Mouse (Mus musculus) lung, embryonic 16.5 days (tissue): ENCODE results near the gene Pgbd5. TPM values are rescaled to one million over a fixed set of nuclear protein-coding genes. Genes with fewer than 3 reads are reported as not detected.

ENCODE experiments used
- ATAC-seq: fragments of 200-750 bp; cut with Nextera tagmentation; 2 replicates; pipeline ENCODE4 v1.8.0; 2017; ENCODE audit warnings: low read depth, mild to moderate bottlenecking, moderate library complexity
- H3K27ac ChIP-seq: fragments of 300-500 bp; sonication (generic); 2 replicates; pipeline ENCODE4 v1.5.1; 2014; ENCODE audit warnings: mild to moderate bottlenecking, control low read depth, low read length
- H3K27me3 ChIP-seq: fragments of 300-500 bp; sonication (generic); 2 replicates; pipeline ENCODE4 v1.6.1; 2014; ENCODE audit warnings: low read depth, low read length, mixed read lengths; ENCODE audit not compliant: control insufficient read depth, insufficient read depth
- H3K36me3 ChIP-seq: fragments of 300-500 bp; sonication (generic); 2 replicates; pipeline ENCODE4 v1.6.1; 2014; ENCODE audit warnings: low read length; ENCODE audit not compliant: control insufficient read depth, insufficient read depth
- H3K4me1 ChIP-seq: fragments of 300-500 bp; sonication (generic); replicated peaks from 2 replicates; pipeline ENCODE4 v1.6.1; 2014; ENCODE audit warnings: low read length, mixed read lengths; ENCODE audit not compliant: control insufficient read depth, insufficient read depth
- H3K4me2 ChIP-seq: fragments of 300-500 bp; sonication (generic); 2 replicates; pipeline ENCODE4 v1.6.1; 2014; ENCODE audit warnings: low read depth, low read length, control low read depth
- H3K4me3 ChIP-seq: fragments of 300-500 bp; sonication (generic); 2 replicates; pipeline ENCODE4 v1.5.1; 2014; ENCODE audit warnings: mild to moderate bottlenecking, low read length, control low read depth
- H3K9ac ChIP-seq: fragments of 300-500 bp; sonication (generic); 2 replicates; pipeline ENCODE4 v1.6.1; 2014; ENCODE audit warnings: low read length, control low read depth
- H3K9me3 ChIP-seq: fragments of 300-500 bp; sonication (generic); 2 replicates; pipeline ENCODE4 v1.6.1; 2016; ENCODE audit warnings: low read length; ENCODE audit not compliant: control insufficient read depth
- WGBS: fragments of 180-500 bp; shearing (Covaris S2); extraction: QIAGEN DNeasy Blood & Tissue Kit; methylation state at CpG from one replicate; pipeline ENCODE4 v1.1.7; 2014; 5-methylcytosine and 5-hydroxymethylcytosine counted together
- polyA plus RNA-seq: library from polyadenylated mRNA; unstranded; fragments of >200 nt; fragmentation: Nextera tagmentation; extraction: Ambion mirVana; gene quantifications from 2 replicates; pipeline ENCODE4 v1.2.1, GENCODE M21; 2015

The Pgbd5 gene
- polyA plus RNA-seq, 1 experiment from 2014 or later = 1.9 TPM

DNA sequence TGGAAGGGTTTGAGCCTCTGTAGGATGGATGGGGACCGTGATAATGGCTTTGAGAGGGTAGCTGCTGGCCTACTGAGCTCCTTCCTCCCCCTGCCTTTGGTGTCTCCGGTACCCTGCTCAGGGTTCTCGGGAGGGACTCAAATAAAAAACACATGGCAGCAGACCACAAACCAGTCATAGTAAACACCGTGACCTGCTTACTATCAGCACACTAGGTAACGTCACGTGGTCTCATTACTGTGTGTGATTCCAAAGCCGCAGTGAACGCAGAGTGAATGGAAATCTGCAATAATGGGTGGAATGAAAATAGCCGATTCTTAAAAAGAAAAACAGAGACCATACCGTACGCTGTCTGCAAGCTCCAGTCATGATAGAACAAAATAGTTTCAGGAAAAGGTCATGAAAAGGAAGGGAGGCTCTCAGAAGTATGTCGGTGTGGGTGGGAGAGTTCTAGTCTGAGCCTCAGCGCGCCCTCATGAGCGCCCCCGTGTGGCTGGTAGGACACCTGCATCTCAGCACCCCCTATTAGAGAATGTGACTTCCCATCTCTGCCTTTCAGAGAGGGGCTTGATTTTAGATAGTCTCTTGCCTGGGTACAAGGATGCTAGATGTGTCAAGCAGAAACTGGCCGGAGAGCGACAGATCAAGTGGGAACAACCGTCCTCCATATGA is 92.5 kb downstream of the Pgbd5 start:
- H3K27ac ChIP-seq = no peak overlapping the region
- no peak overlapping the region for H3K4me2 ChIP-seq
- H3K4me3 ChIP-seq = no peak overlapping the region
- peaks cover 10% of the 10 kb centered on the region for H3K36me3 ChIP-seq
- WGBS = 41% methylated on average over 19 of the region's 19 CpGs
- ATAC-seq = peak; percentile 47; the same call in 1 of the 2 replicates
- no peak overlapping the region for H3K9ac ChIP-seq
- no peaks in the 10 kb centered on the region for H3K9me3 ChIP-seq
- H3K27me3 ChIP-seq = no peaks in the 10 kb centered on the region
- no peaks in the 10 kb centered on the region for H3K4me1 ChIP-seq

DNA sequence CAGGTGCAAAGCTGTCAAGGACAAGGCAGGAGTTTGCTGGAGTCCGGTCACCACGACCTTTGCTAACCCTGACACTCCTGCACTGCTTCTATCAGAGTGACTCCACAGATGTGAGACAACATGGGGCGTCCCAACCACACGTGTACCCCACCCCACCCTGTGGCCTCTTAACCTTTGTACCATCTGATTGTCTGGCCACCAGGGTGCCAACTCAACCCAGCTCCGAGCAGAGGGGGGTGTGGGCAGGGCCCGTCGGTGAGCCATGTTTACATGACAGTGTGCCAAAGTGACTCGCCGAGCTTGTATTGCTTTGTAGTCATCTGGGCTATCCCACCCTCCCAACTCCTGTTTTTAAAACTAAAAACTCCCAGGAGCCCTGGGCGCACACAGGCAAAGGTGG is 94.4 kb downstream of the Pgbd5 start:
- peaks cover 10% of the 10 kb centered on the region for H3K36me3 ChIP-seq

DNA sequence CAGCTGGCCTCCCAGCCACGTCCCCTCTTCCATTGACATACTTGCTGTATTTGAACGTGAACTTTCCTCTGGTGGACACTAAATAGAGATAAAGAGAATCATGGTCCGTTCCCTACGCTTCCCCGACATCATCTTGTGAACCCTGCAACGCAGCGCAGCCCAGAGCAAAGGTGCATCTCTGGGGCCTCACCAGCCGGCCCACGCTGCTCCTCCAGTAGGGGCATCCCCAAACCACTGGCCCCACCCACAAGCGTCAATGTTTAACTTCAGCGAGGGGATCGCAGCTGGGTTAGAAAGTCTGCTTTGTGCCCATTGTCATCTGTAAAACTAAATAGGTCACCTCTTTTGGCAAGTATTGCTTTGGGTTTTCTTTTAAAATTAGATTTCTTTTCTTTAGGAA is 95.5 kb downstream of the Pgbd5 start:
- no peak overlapping the region for H3K4me2 ChIP-seq
- H3K36me3 ChIP-seq = peaks cover 10% of the 10 kb centered on the region
- no peaks in the 10 kb centered on the region for H3K4me1 ChIP-seq
- H3K9ac ChIP-seq = no peak overlapping the region
- no peak overlapping the region for H3K4me3 ChIP-seq
- ATAC-seq = no peak
- no peaks in the 10 kb centered on the region for H3K27me3 ChIP-seq
- no peaks in the 10 kb centered on the region for H3K9me3 ChIP-seq
- 78% methylated on average over 12 of the region's 12 CpGs for WGBS
- H3K27ac ChIP-seq = no peak overlapping the region

More for the DNA sequence above, 94.4 kb downstream of the Pgbd5 start:
- WGBS = 76% methylated on average over 10 of the region's 10 CpGs
- H3K9me3 ChIP-seq = no peaks in the 10 kb centered on the region
- no peaks in the 10 kb centered on the region for H3K27me3 ChIP-seq
- no peak overlapping the region for H3K27ac ChIP-seq
- H3K4me1 ChIP-seq = no peaks in the 10 kb centered on the region
- no peak for ATAC-seq
- no peak overlapping the region for H3K4me3 ChIP-seq
- H3K4me2 ChIP-seq = no peak overlapping the region
- H3K9ac ChIP-seq = no peak overlapping the region

DNA sequence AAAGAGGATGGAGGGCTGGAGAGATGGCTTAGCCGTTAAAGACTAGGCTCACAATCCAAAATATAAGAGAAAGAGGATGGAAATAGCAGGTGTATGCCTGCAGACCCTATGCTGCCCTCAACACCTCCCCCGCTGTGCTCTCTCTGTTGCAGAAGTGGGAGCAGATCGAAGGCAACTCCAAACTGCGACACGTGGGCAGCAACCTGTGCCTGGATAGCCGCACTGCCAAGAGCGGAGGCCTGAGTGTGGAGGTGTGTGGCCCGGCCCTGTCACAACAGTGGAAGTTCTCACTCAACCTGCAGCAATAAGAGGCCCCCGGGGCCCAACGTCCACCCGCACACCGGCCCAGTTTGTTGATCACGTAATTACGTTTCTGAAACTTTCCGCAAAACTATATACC is 96.3 kb downstream of the Pgbd5 start:
- ATAC-seq = no peak
- Histone ChIP-seq H3K27ac (no peak overlapping the region), H3K4me3 (no peak overlapping the region), H3K9me3 (no peaks in the 10 kb centered on the region), H3K4me2 (no peak overlapping the region), H3K36me3 (peaks cover 15% of the 10 kb centered on the region), H3K9ac (no peak overlapping the region), H3K27me3 (no peaks in the 10 kb centered on the region), H3K4me1 (no peaks in the 10 kb centered on the region)
- whole genome bisulfite sequencing = 93% methylated on average over 15 of the region's 15 CpGs

- Histone ChIP-seq H3K27me3 (no peaks in the 10 kb centered on the region), H3K27ac (no peak overlapping the region), H3K4me1 (no peaks in the 10 kb centered on the region), H3K9ac (no peak overlapping the region), H3K4me2 (no peak overlapping the region), H3K9me3 (no peaks in the 10 kb centered on the region), H3K36me3 (peaks cover 19% of the 10 kb centered on the region), H3K4me3 (no peak overlapping the region)
- ATAC-seq = peak; percentile 47; the same call in 1 of the 2 replicates
- WGBS = 72% methylated on average over 17 of the region's 17 CpGs
Measured at GRCm38 (mm10) chr8:124340360-124341068, 98.9 kb downstream of the Pgbd5 start.

- Histone ChIP-seq H3K4me2 (no peak overlapping the region), H3K36me3 (peaks cover 16% of the 10 kb centered on the region), H3K9me3 (no peaks in the 10 kb centered on the region), H3K9ac (no peak overlapping the region), H3K27ac (no peak overlapping the region), H3K27me3 (no peaks in the 10 kb centered on the region), H3K4me1 (no peaks in the 10 kb centered on the region), H3K4me3 (no peak overlapping the region)
- ATAC-seq = no peak
- 75% methylated on average over 3 of the region's 3 CpGs for WGBS
Measured at GRCm38 (mm10) chr8:124339742-124340141, 99.7 kb downstream of the Pgbd5 start.

- ATAC-seq = no peak
- Histone ChIP-seq H3K27ac (no peak overlapping the region), H3K4me3 (no peak overlapping the region), H3K27me3 (no peaks in the 10 kb centered on the region), H3K4me1 (no peaks in the 10 kb centered on the region), H3K4me2 (no peak overlapping the region), H3K36me3 (peaks cover 15% of the 10 kb centered on the region), H3K9ac (no peak overlapping the region), H3K9me3 (no peaks in the 10 kb centered on the region)
- 91% methylated on average over 13 of the region's 13 CpGs for WGBS
Measured at GRCm38 (mm10) chr8:124336302-124336701, 103.2 kb downstream of the Pgbd5 start.

DNA sequence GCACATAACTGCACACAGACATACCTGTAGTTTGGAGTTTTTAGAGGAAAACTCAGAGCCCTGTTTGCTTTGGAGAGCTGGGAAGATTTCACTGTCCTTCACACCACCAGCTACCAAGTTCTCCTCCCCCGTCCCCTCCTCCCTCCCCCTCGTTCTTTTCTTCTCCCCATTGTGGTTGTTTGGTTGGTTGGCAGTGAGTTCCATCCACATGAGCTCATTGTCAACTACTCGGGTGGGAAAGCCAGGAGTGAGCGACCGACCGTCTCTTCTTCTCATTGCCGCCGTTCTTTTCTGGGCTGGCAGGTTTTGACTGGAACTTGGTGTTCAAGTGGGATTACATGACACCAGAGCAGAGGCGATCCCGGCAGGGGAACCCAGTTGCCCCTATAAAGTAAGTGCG is 107.8 kb downstream of the Pgbd5 start:
- H3K27ac ChIP-seq = no peak overlapping the region
- 81% methylated on average over 11 of the region's 11 CpGs for WGBS
- H3K9ac ChIP-seq = no peak overlapping the region
- no peak overlapping the region for H3K4me3 ChIP-seq
- no peaks in the 10 kb centered on the region for H3K9me3 ChIP-seq
- peaks cover 13% of the 10 kb centered on the region for H3K36me3 ChIP-seq
- no peak for ATAC-seq
- no peak overlapping the region for H3K4me2 ChIP-seq
- no peaks in the 10 kb centered on the region for H3K27me3 ChIP-seq
- H3K4me1 ChIP-seq = no peaks in the 10 kb centered on the region

DNA sequence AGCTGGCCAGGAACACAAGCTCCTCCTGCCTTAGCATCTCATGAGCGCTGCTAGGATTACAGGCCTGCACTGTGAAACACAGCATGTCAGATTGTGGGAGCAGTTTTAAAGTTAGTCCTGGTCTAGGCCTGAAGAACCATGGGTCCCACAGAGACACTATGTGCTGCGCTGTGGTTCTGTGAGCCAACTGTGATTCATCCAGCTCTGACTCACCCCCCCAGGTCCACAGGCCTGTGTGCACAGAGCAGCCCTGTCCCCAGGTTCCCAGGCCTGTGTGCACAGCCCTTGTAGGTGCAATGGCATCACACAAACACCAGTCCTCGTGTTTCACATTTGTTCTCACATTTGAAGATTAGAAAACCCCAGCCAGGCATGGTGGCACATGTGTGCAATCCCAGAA is 108.4 kb downstream of the Pgbd5 start:
- Histone ChIP-seq H3K27ac (no peak overlapping the region), H3K4me1 (no peaks in the 10 kb centered on the region), H3K9me3 (no peaks in the 10 kb centered on the region), H3K27me3 (no peaks in the 10 kb centered on the region), H3K9ac (no peak overlapping the region), H3K36me3 (peaks cover 10% of the 10 kb centered on the region), H3K4me2 (no peak overlapping the region), H3K4me3 (no peak overlapping the region)
- WGBS = 81% methylated on average over 3 of the region's 3 CpGs
- ATAC-seq = no peak
